In the genomic region with DNA sequence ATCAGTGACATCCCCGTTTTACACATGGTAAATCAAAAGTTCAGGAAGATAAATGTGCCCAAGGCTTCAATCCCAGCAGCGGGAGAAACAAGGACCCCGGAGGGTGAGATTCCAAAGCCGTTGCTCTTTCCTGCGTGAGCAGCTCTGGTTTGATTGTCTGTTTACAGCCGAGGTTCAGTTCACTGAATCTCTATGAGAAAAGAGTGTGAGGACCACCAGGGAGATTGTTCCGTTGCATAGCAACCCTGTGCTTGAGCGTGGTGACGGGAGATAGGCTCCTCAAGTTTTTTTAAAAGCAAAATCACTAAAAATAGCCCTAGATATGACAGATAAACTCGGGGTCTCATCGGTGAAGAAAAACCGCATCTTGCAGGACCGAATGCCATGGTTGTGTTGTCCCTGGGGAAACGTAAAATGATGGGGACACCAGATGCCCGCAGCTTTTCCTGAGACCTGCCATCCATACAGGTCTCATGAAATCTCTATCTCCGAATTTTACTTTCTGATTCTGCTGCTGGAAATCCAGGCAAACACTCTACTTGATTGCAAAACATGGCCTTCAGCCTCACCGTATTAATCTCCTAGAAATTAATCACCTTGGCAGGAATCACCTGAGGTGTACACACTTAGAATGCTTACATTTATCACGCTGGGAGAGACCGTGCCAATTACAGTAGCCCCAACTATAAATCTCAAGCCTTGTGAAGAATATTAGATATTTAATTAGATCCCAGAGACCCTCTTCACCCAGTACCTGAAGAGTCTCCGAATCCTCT, we compare ENCODE assay signal across 12 mouse cellular contexts. TPM values are rescaled to one million over a fixed set of nuclear protein-coding genes. Genes with fewer than 3 reads are reported as not detected.
DNase-seq lines count a peak whose midpoint lies in the region; ATAC-seq lines count a peak whose summit lies in the region.
"Had no signal": no experiment of that assay in that cellular context is flagged by ENCODE, and none has a peak within 500 bp of the region (broad histone marks: within the 10 kb centered on the region; RNA-seq: fewer than 3 reads in every experiment).

No protein-coding gene starts in this region.

- no peaks in the 10 kb centered on the region for H3K36me3 ChIP-seq in hindbrain, embryonic 12.5 days
- H3K36me3 ChIP-seq in hindbrain, embryonic 10.5 days = no peaks in the 10 kb centered on the region
- no peaks in the 10 kb centered on the region for H3K36me3 ChIP-seq in midbrain, embryonic 14.5 days (ENCODE audit: control insufficient read depth, insufficient read depth, low read length)
- H3K36me3 ChIP-seq: intestine, embryonic 15.5 days had no signal

- WGBS in hindbrain, embryonic 12.5 days = 59% methylated on average over 20 of the region's 20 CpGs
- 73% methylated on average over 20 of the region's 20 CpGs for WGBS in hindbrain, embryonic 10.5 days
- WGBS in midbrain, embryonic 14.5 days = 47% methylated on average over 20 of the region's 20 CpGs

- H3K4me1 ChIP-seq in hindbrain, embryonic 12.5 days = peaks cover 9% of the 10 kb centered on the region; the same call in 1 of the 2 replicates
- 0 out of 2 replicates have a peak, but pooled peaks cover 8% of the 10 kb centered on the region for H3K4me1 ChIP-seq in hindbrain, embryonic 10.5 days (replicated peaks)
- peaks cover 4% of the 10 kb centered on the region; the same call in 1 of the 2 replicates for H3K4me1 ChIP-seq in midbrain, embryonic 14.5 days (ENCODE audit: control insufficient read depth, insufficient read depth, low read length)
- H3K4me1 ChIP-seq: intestine, embryonic 15.5 days had no signal

- no peak overlapping the region for H3K9ac ChIP-seq in hindbrain, embryonic 12.5 days
- H3K9ac ChIP-seq in midbrain, embryonic 14.5 days (replicated peaks; ENCODE audit: low read length) = no peak overlapping the region
- H3K9ac ChIP-seq: intestine, embryonic 15.5 days had no signal

- H3K4me2 ChIP-seq in hindbrain, embryonic 12.5 days (replicated peaks) = no peak overlapping the region
- peak overlapping the region; percentile 30 for H3K4me2 ChIP-seq in midbrain, embryonic 14.5 days (ENCODE audit: low read length)
- H3K4me2 ChIP-seq: intestine, embryonic 15.5 days; liver, embryonic 11.5 days had no signal

- no peak for ATAC-seq in hindbrain, embryonic 12.5 days (ENCODE audit: low FRiP score)
- no peak for ATAC-seq in midbrain, embryonic 14.5 days (ENCODE audit: low FRiP score, low TSS enrichment)
- ATAC-seq: intestine, embryonic 15.5 days had no signal

- H3K4me3 ChIP-seq in hindbrain, embryonic 12.5 days = no peak overlapping the region
- H3K4me3 ChIP-seq in hindbrain, embryonic 10.5 days = no peak overlapping the region
- H3K4me3 ChIP-seq in midbrain, embryonic 14.5 days (replicated peaks; ENCODE audit: low read depth, low read length) = no peak overlapping the region
- H3K4me3 ChIP-seq: intestine, embryonic 15.5 days had no signal

- no peaks in the 10 kb centered on the region for H3K9me3 ChIP-seq in hindbrain, embryonic 12.5 days (replicated peaks)
- no peaks in the 10 kb centered on the region for H3K9me3 ChIP-seq in hindbrain, embryonic 10.5 days
- no peaks in the 10 kb centered on the region for H3K9me3 ChIP-seq in midbrain, embryonic 14.5 days (ENCODE audit: control insufficient read depth, low read length)
- H3K9me3 ChIP-seq: intestine, embryonic 15.5 days had no signal

- peak overlapping the region; percentile 57 for H3K27ac ChIP-seq in hindbrain, embryonic 12.5 days
- H3K27ac ChIP-seq in hindbrain, embryonic 10.5 days = no peak overlapping the region
- H3K27ac ChIP-seq in midbrain, embryonic 14.5 days (replicated peaks; ENCODE audit: low read depth, low read length) = peak overlapping the region; percentile 77
- H3K27ac ChIP-seq: intestine, embryonic 15.5 days had no signal

- H3K27me3 ChIP-seq in hindbrain, embryonic 12.5 days = no peaks in the 10 kb centered on the region
- H3K27me3 ChIP-seq in hindbrain, embryonic 10.5 days (ENCODE audit: insufficient read depth, poor library complexity, severe bottlenecking) = no peaks in the 10 kb centered on the region
- no peaks in the 10 kb centered on the region for H3K27me3 ChIP-seq in midbrain, embryonic 14.5 days (ENCODE audit: control insufficient read depth, insufficient read depth, low read length)
- H3K27me3 ChIP-seq: intestine, embryonic 15.5 days had no signal

- DNase-seq in hindbrain, embryonic 10.5 days (ENCODE audit: low spot score) = no peak
- peak; percentile 14 for DNase-seq in right cerebral cortex, postnatal 4 days
- no peak for DNase-seq in right cerebral cortex, postnatal 25 days
- peak; percentile 82 for DNase-seq in midbrain, embryonic 14.5 days
- no peak for DNase-seq in urinary bladder, postnatal 10 days (ENCODE audit: low spot score)
- no peak for DNase-seq in gastrocnemius, adult 18-20 months (ENCODE audit: low spot score)
- DNase-seq in kidney, postnatal 14 days = no peak
- DNase-seq: cerebellum, adult 9-11 months; layer of hippocampus, adult 9-11 months had no signal

RNA-seq across cellular contexts. Expression of gene Nudt7, which starts 23.8 kb away (rescaled TPM):
- polyA plus RNA-seq in hindbrain, embryonic 12.5 days (2016; fragmentation: Nextera tagmentation; extraction: Ambion mirVana) = 9.9 and 10.2 TPM in 2 replicates
- 10.2 and 13.2 TPM in 2 replicates for polyA plus RNA-seq in hindbrain, embryonic 10.5 days (2016; fragmentation: Nextera tagmentation; extraction: Ambion mirVana)
- 3.0 and 3.1 TPM in 2 replicates for polyA plus RNA-seq in midbrain, embryonic 14.5 days (2014; fragmentation: Nextera tagmentation; extraction: Ambion mirVana)
- total RNA-seq in gastrocnemius, adult 18-20 months (2021) = 10 to 100 TPM; 24.9 to 27.5 TPM

Comparison
In these comparisons a context has a peak if more than half of its experiments do, and no peak if none do; other contexts are left out.
1. DNase-seq: peak in right cerebral cortex, postnatal 4 days (single experiment) and midbrain, embryonic 14.5 days (single experiment); none in hindbrain, embryonic 10.5 days (single experiment), right cerebral cortex, postnatal 25 days (single experiment), urinary bladder, postnatal 10 days (single experiment), gastrocnemius, adult 18-20 months (single experiment) and kidney, postnatal 14 days (single experiment).